Mouse (Mus musculus): Measurements from ENCODE around the gene Fam102b. TPM values are rescaled to one million over a fixed set of nuclear protein-coding genes. Genes with fewer than 3 reads are reported as not detected.
A peak's percentile ranks its signal among the peaks of the same experiment; 100 is the strongest.

Fam102b gene
- total RNA-seq, 2 experiments from 2014 or later: 27.6 to 30.9 TPM

- no peak for DNase-seq (ENCODE audit: low spot score in 2 of 2)
Observed at GRCm38 (mm10) chr3:109012595-109012994, 14.8 kb downstream of the Fam102b start.

- DNase-seq (ENCODE audit: low spot score in 2 of 2): no peak
Observed at GRCm38 (mm10) chr3:109010489-109011260, 16.7 kb downstream of the Fam102b start.

- no peak for DNase-seq (ENCODE audit: low spot score in 2 of 2)
Observed at GRCm38 (mm10) chr3:109008180-109008579, 19.2 kb downstream of the Fam102b start.

GRCm38 (mm10) chr3:109005777-109006176 is 21.6 kb downstream of the Fam102b start:
- DNase-seq (ENCODE audit: low spot score in 2 of 2): no peak

DNA sequence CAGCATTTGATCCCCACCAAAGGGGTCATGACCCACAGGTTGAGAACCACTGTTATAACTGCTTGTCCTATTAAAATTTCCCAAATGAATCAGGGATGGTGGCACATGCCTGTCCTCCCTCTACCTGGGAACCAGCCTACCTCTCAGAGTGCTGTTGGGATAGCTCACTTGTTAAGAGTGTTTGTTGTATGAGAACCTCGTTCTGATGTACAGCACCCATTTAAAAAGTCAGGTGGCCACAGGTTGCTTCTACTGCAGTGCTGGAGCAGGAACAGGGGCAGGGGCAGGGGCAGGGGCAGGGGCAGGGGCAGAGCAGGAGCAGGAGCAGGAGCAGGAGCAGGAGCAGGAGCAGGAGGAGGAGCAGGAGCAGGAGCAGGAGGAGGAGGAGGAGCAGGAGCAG is 28.2 kb downstream of the Fam102b start:
- DNase-seq (ENCODE audit: low spot score in 2 of 2): no peak

DNA sequence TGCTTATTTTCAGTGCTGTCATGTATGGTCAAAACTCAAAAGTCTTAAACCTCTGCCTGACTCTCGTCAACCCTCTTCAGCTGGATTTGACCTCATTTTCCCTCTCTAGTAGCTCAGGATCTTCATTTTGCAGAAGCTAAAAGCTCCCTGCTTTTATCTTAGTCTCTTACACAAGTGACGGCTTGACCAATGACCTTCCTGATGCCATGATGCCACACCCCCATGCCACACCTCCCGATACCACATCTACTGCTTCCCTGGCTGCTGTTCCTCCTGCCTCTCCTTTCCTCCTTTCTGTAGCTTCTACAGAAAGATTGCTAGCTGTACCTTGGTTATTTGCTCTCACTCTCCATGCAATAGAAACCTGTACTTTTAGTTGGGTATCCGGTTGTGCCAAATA is 29.6 kb downstream of the Fam102b start:
- no peak for DNase-seq (ENCODE audit: low spot score in 2 of 2)

- DNase-seq (ENCODE audit: low spot score in 2 of 2): no peak
Observed at GRCm38 (mm10) chr3:108997284-108997683, 30.1 kb downstream of the Fam102b start.

DNA sequence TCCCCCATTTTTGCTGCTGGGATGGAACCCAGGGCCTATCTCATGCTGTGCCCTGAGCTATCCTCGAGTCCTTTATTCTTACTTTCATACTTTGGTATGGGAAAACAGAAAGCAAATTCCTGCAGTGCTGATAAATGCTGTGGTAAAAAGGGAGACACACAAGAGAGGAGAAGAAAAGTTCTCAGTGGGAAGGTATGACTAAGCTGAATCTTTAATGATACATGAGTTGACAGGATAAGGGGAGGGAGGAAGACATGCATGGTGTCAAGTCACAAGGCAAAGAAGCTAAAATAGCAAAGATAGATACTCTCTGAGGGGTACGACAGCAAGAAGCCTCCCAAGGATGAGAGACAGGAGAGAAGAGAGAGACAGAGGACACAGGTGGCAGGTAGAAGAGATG is 32.0 kb downstream of the Fam102b start:
- DNase-seq (ENCODE audit: low spot score in 2 of 2): no peak

- no peak for DNase-seq (ENCODE audit: low spot score in 2 of 2)
Observed at GRCm38 (mm10) chr3:108994477-108994876, 32.9 kb downstream of the Fam102b start.

GRCm38 (mm10) chr3:108989971-108990548 is 37.3 kb downstream of the Fam102b start:
- peak in 1 of 2 experiments; percentile 34 for DNase-seq (ENCODE audit: low spot score in 2 of 2)

DNA sequence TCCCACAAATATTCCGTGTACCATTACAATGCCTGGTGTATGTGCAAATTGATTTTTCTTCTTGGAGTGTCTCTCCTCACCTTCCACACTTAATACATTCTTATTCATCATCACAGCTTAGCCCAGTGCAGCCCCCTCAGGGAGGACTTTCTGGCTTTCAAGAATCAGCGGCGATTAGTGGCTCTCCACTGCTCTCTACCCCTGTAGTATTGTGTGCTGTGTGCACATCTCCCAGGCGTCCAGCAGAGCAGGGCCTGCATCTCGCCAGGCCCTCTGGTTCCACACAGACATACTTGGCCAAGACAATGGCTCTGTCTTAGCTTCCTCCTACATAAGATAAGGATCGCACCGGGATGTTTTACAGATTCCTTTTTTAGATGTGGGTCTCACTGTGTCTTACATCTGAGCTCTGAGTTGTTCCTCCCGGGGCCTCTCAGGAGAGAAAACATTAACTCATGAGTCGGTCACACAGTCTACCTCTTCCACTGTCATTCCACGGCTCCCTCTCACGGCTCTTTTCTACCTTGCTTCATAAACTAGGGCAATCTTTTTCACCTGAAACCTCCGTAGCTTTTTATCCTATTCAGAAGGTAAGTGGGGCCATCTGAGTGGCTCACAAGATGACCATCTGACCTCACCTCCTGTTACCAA is 40.3 kb downstream of the Fam102b start:
- DNase-seq (ENCODE audit: low spot score in 2 of 2): no peak

DNA sequence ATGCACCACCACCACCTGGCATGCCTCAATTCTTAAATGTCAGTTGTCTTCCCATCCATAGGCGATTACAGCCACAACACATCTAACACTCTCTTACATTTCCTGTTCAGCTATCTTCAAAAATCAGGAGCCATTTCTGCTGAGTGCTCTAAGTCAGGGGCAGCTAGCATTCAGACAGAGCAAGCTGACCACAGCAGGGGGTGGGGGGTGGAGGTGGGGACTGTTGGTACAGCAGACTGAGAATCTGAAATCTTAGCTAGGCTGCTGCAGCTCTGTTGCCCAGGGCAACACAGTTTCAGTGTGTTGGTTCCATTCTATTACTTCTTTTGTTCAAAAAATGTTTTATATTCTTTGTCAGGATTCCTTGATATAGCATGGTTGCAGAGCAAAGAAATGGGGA is 40.9 kb downstream of the Fam102b start:
- no peak for DNase-seq (ENCODE audit: low spot score in 2 of 2)

GRCm38 (mm10) chr3:108983989-108984388 is 43.4 kb downstream of the Fam102b start:
- DNase-seq (ENCODE audit: low spot score in 2 of 2): no peak

- DNase-seq (ENCODE audit: low spot score in 2 of 2): no peak
Observed at GRCm38 (mm10) chr3:108981946-108982345, 45.5 kb downstream of the Fam102b start.

GRCm38 (mm10) chr3:108977340-108978030 is 49.9 kb downstream of the Fam102b start:
- DNase-seq (ENCODE audit: low spot score in 2 of 2): no peak

DNA sequence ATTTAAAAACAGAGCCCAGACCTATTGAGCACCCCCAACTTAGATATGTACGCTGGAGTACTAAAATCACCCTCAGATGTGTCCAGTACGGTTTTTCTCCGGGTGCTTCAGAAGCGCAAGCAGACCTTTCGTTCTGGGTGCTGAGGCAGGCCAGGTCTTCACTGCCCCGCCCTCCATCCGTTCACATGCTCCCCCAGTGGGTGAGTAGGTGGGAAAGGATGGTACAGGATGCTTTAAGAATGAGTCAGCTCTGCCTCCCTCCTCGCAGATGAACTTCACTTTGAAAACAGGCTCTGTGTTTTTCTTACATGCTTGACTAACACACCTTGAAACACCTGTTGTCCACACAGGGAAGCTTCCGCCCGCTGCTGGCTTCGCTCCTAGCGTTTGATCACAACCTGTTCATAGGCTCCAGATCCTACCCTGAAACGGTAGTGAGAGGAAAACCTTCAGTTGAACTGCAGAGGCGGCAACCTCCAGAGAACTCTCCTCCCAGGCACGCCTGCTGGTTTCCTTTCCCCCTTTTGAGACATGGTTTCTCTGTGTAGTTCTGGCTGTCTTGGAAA is 52.4 kb downstream of the Fam102b start:
- DNase-seq (ENCODE audit: low spot score in 2 of 2): no peak

GRCm38 (mm10) chr3:108973980-108974660 is 53.3 kb downstream of the Fam102b start:
- DNase-seq (ENCODE audit: low spot score in 2 of 2): no peak

DNA sequence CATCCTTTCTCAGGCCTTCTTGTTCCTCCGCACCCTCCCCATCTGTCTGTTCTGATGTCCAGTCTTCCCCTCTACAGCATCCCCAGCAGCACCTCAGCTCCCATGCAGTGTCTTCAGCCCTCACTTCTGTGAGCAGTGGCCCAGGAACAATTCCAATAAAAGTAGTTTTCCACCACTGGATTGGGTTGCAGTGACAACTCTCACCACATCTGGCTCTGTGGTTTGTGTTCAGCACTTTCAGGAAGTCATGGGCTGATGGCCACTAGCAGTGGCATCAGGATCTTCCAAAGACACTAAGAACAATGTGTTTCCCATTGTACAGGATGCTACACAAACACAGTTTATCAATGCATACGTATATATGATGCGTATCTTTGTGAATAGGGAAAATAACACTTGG is 61.4 kb downstream of the Fam102b start:
- peak in 1 of 2 experiments; percentile 12 for DNase-seq (ENCODE audit: low spot score in 2 of 2)

DNA sequence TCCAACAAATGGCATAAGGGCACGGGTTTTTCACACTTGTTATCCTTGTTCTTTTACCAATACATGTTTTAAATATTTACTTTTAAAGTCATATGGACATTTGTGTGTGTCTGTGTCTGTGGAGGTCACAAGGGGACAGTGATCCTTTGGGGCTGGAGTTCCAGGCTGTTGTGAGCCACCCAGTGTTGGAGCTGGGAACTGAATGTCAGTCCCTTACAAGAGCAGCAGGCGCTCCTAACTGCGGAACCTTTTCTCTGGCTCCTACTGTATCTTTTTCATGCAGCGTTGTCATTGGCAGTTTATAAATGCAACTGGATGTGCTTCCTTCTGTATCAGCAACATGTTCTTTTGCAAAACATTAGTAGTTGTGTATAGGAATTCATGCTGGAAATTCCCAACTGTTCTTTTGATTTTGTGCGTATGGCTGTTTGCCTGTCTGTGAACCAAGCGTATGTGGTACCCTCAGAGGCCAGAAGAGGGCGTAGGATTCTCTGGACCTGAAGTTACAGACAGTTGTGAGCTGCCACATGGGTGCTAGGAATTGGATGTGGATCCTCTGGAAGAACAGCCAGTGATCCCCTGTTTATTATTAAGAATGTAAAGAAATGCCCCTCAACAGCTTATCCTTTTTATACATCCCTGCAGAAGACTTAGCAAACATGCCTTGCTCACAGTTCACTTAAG is 62.9 kb downstream of the Fam102b start:
- DNase-seq (ENCODE audit: low spot score in 2 of 2): peak in 1 of 2 experiments; percentile 5

GRCm38 (mm10) chr3:108963776-108964175 is 63.6 kb downstream of the Fam102b start:
- no peak for DNase-seq (ENCODE audit: low spot score in 2 of 2)
